Mouse (Mus musculus) small intestine, adult 2 months (tissue): ENCODE results near the gene Sorcs2.

ENCODE experiments used
- CTCF ChIP-seq: fragments of 200-500 bp; IDR thresholded peaks from 2 replicates; pipeline ENCODE4 v1.5.1; 2012; ENCODE audit warnings: low read depth, mild to moderate bottlenecking, control low read depth, inconsistent platforms, low read length, moderate library complexity, mixed read lengths; ENCODE audit not compliant: insufficient replicate concordance, insufficient read length; ENCODE audit errors: extremely low read depth
- POLR2A ChIP-seq: fragments of 200-500 bp; IDR thresholded peaks from 2 replicates; pipeline ENCODE4 v1.6.1; 2012; ENCODE audit warnings: low read depth, mild to moderate bottlenecking, control low read depth, inconsistent platforms, low read length, moderate library complexity

- no peak for TF ChIP-seq POLR2A
- no peak for TF ChIP-seq CTCF
Observed at GRCm38 (mm10) chr5:36373246-36373891, 24.6 kb downstream of the Sorcs2 start.
